Mouse (Mus musculus) cerebellum, adult 8-10 months (tissue): ENCODE data around the gene Fgd4.
A peak's percentile ranks its signal among the peaks of the same experiment; 100 is the strongest.
"Not testable (repeated sequence)": the region's sequence is repeated elsewhere in the genome, so short reads cannot be mapped to it uniquely, and the experiment has no call there.

ENCODE experiments used
- DNase-seq: peaks from one replicate; pipeline ENCODE4 v3.0.0; 2022

Fgd4 gene

GRCm38 (mm10) chr16:16539396-16539795 lies 61.0 kb downstream of the Fgd4 start:
- peak; percentile 57 for DNase-seq

GRCm38 (mm10) chr16:16535232-16535631 lies 65.1 kb downstream of the Fgd4 start:
- DNase-seq = no peak

- DNase-seq = no peak
These were observed 72.3 kb downstream of the Fgd4 start for GRCm38 (mm10) chr16:16528014-16528413.

DNA sequence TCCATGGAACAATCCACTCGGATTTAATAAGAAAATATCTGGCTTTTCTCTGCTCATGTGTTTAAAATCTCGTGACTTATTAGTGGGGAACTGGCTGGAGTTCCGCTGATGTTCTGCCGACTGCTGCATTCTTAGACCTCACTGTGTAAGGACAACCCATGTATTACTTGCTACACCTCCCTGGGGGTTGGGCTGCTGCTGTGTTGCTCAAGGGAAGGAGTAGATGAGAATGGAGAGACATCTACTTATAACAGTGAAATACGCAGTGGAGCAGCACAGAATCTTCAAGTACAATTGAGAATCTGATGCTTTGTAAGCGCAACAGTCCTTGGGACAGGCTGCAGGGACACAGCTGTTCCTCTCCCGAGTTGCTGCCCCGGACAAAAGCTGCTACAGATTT lies 73.1 kb downstream of the Fgd4 start:
- DNase-seq = no peak

DNA sequence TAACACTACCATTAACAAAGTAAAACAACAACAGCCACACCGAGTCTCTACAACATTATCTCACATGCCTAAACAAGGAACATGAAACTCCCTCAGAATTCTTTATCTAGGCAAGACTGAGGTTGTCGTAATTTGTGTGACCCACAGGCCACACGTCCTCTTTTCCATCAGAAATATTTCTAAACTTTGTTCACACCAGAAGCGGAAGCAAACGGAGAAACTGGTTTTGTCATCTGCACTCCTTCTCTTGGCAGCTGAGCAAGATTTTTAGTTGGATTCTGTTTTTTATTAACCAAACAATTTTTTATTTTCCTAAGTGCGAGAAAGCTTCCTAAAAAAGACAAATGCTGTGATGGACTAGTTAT lies 73.6 kb downstream of the Fgd4 start:
- DNase-seq = no peak

DNA sequence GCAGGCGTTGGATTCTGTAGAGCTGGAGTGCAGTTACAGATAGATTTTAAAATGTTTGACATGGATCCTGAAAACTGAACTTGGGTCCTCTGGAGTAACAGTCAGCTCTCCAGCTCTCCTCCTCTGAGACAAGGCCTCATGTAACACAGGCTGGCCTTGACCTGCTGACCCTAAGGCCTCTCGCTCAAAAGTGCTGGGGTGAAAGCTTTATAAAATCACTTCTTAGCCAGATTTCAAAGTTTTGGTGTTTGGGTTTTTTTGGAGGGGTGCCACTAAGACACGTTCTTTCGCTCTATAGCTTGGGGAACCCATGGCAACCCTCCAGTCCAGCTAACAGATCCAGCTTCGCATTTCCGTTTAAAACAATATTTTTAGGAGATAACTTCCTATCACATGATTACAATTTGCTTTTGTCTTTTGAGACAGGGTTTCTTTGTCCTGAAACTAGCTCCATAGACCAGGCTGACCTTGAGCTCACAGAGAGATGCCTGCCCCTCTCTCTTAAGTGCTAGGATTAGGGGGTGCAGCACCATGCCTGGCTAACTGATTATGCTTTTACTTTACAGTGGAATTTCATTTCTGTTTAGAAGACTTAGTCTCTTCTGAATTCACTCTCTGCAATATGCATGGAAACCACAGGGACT lies 74.1 kb downstream of the Fgd4 start:
- DNase-seq = no peak

DNA sequence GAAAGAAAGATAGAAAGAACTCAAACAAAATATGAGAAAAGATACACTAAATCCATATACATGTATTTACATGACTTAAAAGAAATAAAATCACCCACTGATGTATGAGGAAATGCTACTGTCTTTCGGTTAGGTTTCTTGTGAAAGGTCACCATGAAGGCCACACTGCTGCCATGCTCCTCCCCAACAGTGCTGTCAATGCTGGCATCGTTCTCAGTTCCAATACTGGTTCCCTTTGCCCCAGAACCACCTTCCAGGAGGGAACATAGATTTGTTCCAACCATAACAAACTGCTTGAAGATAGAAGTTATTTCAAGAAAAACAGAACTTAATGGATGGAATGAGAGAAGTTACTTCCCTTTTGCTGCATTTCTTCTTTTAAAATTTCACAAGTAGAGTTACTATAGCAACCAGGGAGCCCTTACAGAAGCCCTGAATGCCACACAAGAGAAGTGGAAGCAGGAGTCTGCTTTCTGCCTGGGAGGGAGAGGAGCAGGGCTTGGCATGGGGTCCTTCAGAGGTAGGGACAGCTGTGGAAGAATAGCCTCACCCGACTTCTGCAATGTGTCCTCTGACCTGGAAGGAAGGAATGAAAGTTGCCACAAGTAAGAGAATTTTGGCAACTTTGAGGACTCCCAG lies 75.0 kb downstream of the Fgd4 start:
- no peak for DNase-seq

DNA sequence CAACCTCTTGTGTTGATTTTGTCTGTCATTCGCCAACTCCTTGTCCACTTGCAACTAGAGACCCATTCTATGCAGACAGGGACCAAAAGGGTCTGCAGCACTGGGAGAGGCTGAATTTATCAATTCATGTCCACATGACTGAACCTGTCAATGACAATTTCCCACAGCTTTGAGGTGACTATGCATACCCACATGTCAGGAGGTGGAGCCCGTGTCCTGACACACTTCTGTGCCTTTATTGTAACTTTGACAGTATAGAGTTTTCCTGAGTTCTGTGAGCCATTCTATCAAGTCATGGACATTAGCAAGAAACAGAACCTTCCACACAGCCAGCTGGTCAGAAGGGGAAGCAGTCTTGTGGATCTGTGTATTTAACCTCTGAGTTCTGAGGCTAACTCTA lies 76.7 kb downstream of the Fgd4 start:
- DNase-seq = no peak

GRCm38 (mm10) chr16:16522869-16523268 lies 77.5 kb downstream of the Fgd4 start:
- not testable (repeated sequence) for DNase-seq

DNA sequence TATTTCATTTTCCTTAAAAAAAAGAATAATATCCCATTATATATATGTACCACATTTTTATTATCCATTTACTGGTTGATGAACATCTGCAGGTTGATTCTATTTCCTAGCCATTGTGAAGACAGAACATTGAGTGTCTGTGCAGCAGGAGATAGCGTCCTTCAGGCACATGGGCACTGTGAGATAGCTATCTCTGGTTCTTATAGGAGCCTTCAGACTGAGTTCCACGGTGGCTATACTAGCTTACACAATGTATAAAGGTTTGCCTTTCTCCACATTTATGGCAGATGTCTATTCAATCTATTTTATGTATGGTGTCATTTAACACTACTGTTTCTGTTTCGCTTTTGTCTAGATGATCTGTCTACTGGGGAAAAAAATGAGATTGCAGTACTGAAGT lies 98.9 kb downstream of the Fgd4 start:
- no peak for DNase-seq

DNA sequence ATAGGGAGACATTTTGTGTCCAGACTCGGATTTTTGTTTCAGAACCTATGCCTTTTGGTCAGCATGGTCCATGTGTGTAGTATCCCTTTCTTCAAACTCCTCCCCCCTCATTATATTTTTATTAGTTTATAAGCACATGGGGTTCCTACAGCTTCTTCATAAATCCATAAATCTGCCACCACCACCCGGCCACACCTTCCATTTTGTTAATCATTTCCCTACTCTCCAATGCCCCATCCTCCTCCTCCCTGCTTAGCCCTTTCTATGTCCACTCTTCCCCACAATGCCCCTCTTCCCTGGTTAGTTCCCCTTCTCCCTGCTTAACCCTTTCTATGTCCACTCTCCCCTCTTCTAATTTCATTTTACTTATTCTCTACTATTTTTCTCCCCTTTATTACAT lies 99.4 kb downstream of the Fgd4 start:
- no peak for DNase-seq

DNA sequence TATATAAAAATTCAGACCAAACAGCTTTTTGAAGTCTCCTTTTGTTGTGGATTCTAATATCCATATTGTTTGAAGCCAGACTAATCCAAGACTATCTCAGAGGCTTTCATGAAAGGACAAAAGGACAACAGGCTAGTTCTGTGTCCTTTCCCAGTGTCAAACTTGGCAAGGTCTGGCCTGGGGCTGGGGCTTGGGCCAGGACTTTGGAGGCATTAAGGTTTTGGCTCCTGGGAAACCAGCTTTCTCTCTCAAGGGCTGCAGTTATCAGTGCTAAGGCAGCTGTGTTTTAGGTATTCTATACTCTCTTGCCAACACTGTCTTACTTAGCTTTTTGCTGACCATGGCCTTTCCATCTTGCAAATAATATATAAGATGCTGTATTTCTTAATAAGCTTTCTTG lies 101.6 kb downstream of the Fgd4 start:
- DNase-seq = peak; percentile 52

GRCm38 (mm10) chr16:16485523-16486043 lies 114.8 kb downstream of the Fgd4 start:
- DNase-seq = no peak

DNA sequence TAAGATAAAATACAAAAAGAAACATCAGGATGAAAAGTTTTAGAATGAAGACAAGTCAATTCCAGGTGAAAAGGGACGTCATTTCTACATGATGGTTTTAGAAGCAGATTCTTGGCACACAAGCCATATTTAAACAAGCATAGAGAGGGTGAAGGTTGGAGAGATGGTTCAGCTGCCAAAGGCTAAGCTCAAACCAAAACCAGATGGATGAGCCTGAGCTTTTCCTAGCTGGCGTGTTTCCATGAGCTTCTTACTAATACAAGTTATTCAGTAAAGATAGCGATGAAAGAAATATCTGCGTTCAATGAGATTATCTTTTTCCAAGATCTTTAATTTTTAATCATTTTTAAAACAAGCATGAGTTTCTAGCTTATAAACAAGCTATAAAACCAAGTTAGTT lies 115.7 kb downstream of the Fgd4 start:
- DNase-seq = peak; percentile 56

GRCm38 (mm10) chr16:16473451-16473850 lies 126.9 kb downstream of the Fgd4 start:
- not testable (repeated sequence) for DNase-seq

- no peak for DNase-seq
These were observed 150.3 kb downstream of the Fgd4 start for GRCm38 (mm10) chr16:16450021-16450420.

- DNase-seq = no peak
These were observed 161.9 kb downstream of the Fgd4 start for GRCm38 (mm10) chr16:16438436-16438835.

DNA sequence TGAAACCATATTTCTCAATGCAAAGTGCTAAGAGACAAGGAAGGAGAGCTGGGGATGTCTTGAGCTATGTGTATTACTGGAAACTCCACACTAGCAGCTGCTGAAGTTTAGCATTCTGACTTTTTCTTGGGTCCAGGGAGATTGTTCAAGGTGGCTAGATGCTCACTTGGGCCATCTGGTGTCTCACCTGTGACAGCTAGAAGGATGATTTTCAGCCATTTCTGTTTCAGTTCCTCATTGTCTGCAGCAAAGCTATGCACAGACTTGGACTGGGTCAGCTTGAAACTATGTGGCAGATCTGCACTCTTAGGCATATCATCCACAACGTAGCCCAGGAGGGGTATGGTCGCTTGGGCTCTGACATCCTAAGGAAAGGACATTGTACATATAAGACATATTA lies 177.9 kb downstream of the Fgd4 start:
- DNase-seq = no peak

- DNase-seq = not testable (repeated sequence)
These were observed 233.1 kb downstream of the Fgd4 start for GRCm38 (mm10) chr16:16367217-16367616.
